In genomic region chr3:34659861-34660260, GRCm38 (mm10) we compare ENCODE assay signal across 11 mouse cellular contexts. TPM values are rescaled to one million over a fixed set of nuclear protein-coding genes. Genes with fewer than 3 reads are reported as not detected.
A peak's percentile ranks its signal among the peaks of the same experiment; 100 is the strongest.
DNase-seq lines count a peak whose midpoint lies in the region; ATAC-seq lines count a peak whose summit lies in the region.
"Had no signal": no experiment of that assay in that cellular context is flagged by ENCODE, and none has a peak within 500 bp of the region (broad histone marks: within the 10 kb centered on the region; RNA-seq: fewer than 3 reads in every experiment).

No protein-coding gene starts in this region.

- H3K4me3 ChIP-seq in forebrain, embryonic 11.5 days (ENCODE audit: low read depth, low read length), result peak overlapping the region; percentile 38; the same call in 1 of the 2 replicates
- H3K4me3 ChIP-seq in hindbrain, embryonic 16.5 days (ENCODE audit: low read length), result no peak overlapping the region
- peak overlapping the region; percentile 6; the same call in 1 of the 2 replicates for H3K4me3 ChIP-seq in neural tube, embryonic 13.5 days
- H3K4me3 ChIP-seq: limb, embryonic 12.5 days had no signal

- H3K9ac ChIP-seq in forebrain, embryonic 11.5 days (ENCODE audit: low read length), result peak overlapping the region; percentile 88
- H3K9ac ChIP-seq in hindbrain, embryonic 16.5 days (ENCODE audit: low read depth, low read length), result no peak overlapping the region; the same call in 1 of the 2 replicates
- H3K9ac ChIP-seq in neural tube, embryonic 13.5 days, result peak overlapping the region; percentile 71; the same call in 1 of the 2 replicates
- H3K9ac ChIP-seq: limb, embryonic 12.5 days; lung, embryonic 14.5 days had no signal

- no peaks in the 10 kb centered on the region for H3K9me3 ChIP-seq in forebrain, embryonic 11.5 days (ENCODE audit: control insufficient read depth, low read length)
- no peaks in the 10 kb centered on the region for H3K9me3 ChIP-seq in hindbrain, embryonic 16.5 days (ENCODE audit: control insufficient read depth, low read length)
- H3K9me3 ChIP-seq in neural tube, embryonic 13.5 days, result no peaks in the 10 kb centered on the region
- H3K9me3 ChIP-seq: limb, embryonic 12.5 days had no signal

- H3K27ac ChIP-seq in forebrain, embryonic 11.5 days (ENCODE audit: low read depth, low read length), result peak overlapping the region; percentile 98
- peak overlapping the region; percentile 77 for H3K27ac ChIP-seq in hindbrain, embryonic 16.5 days (ENCODE audit: low read depth, low read length)
- H3K27ac ChIP-seq in neural tube, embryonic 13.5 days (replicated peaks), result peak overlapping the region; percentile 94
- H3K27ac ChIP-seq: limb, embryonic 12.5 days had no signal

- peaks cover 4% of the 10 kb centered on the region; the same call in 1 of the 2 replicates for H3K27me3 ChIP-seq in forebrain, embryonic 11.5 days (ENCODE audit: control insufficient read depth, insufficient read depth, low read length)
- peaks cover 24% of the 10 kb centered on the region for H3K27me3 ChIP-seq in hindbrain, embryonic 16.5 days (replicated peaks; ENCODE audit: control insufficient read depth, insufficient read depth, low read length)
- H3K27me3 ChIP-seq in neural tube, embryonic 13.5 days, result peaks cover 72% of the 10 kb centered on the region

- whole genome bisulfite sequencing in forebrain, embryonic 11.5 days, result 0% methylated on average over 6 of the region's 6 CpGs
- WGBS in hindbrain, embryonic 16.5 days, result 8% methylated on average over 6 of the region's 6 CpGs
- WGBS in neural tube, embryonic 13.5 days, result 6% methylated on average over 6 of the region's 6 CpGs

- ATAC-seq in forebrain, embryonic 11.5 days (replicated peaks; ENCODE audit: low FRiP score), result peak; percentile 47
- peak; percentile 28; the same call in 1 of the 2 replicates for ATAC-seq in hindbrain, embryonic 16.5 days
- ATAC-seq in neural tube, embryonic 13.5 days (ENCODE audit: low read depth), result 0 out of 2 replicates have a peak, but pooled peaks have one; percentile 19

- H3K36me3 ChIP-seq in forebrain, embryonic 11.5 days (ENCODE audit: control insufficient read depth, insufficient read depth, low read length), result no peaks in the 10 kb centered on the region
- no peaks in the 10 kb centered on the region for H3K36me3 ChIP-seq in hindbrain, embryonic 16.5 days (ENCODE audit: control insufficient read depth, insufficient read depth, low read length)
- no peaks in the 10 kb centered on the region for H3K36me3 ChIP-seq in neural tube, embryonic 13.5 days
- H3K36me3 ChIP-seq: limb, embryonic 12.5 days had no signal

- H3K4me1 ChIP-seq in forebrain, embryonic 11.5 days (replicated peaks; ENCODE audit: control insufficient read depth, insufficient read depth, low read length), result peaks cover 50% of the 10 kb centered on the region
- H3K4me1 ChIP-seq in hindbrain, embryonic 16.5 days (ENCODE audit: control insufficient read depth, insufficient read depth, low read depth, low read length), result peaks cover 4% of the 10 kb centered on the region
- H3K4me1 ChIP-seq in neural tube, embryonic 13.5 days (replicated peaks), result peaks cover 77% of the 10 kb centered on the region

- H3K4me2 ChIP-seq in forebrain, embryonic 11.5 days (ENCODE audit: low read depth, low read length, severe bottlenecking), result peak overlapping the region; percentile 81
- peak overlapping the region; percentile 29 for H3K4me2 ChIP-seq in hindbrain, embryonic 16.5 days (ENCODE audit: low read length)
- peak overlapping the region; percentile 67 for H3K4me2 ChIP-seq in neural tube, embryonic 13.5 days
- H3K4me2 ChIP-seq: heart, embryonic 11.5 days; limb, embryonic 12.5 days; lung, embryonic 14.5 days had no signal

- DNase-seq in embryo, embryonic 10 days (ENCODE audit: low spot score), result peak; percentile 70
- DNase-seq in forebrain, embryonic 11.5 days (ENCODE audit: low spot score), result peak; percentile 81
- DNase-seq in T-cell, adult 2 months (ENCODE audit: low spot score), result no peak
- DNase-seq in kidney, adult 8-10 months, result no peak
- no peak for DNase-seq in gastrocnemius, postnatal 25 days
- DNase-seq: lung, embryonic 14.5 days had no signal

RNA-seq across cellular contexts. Expression of gene Sox2, which starts 9.7 kb away (rescaled TPM):
- polyA plus RNA-seq in forebrain, embryonic 11.5 days (2014; fragmentation: Nextera tagmentation; extraction: Ambion mirVana), result 57.7 and 67.3 TPM in 2 replicates
- polyA plus RNA-seq in hindbrain, embryonic 16.5 days (2015; fragmentation: Nextera tagmentation; extraction: Ambion mirVana), result 8.2 and 8.6 TPM in 2 replicates
- polyA plus RNA-seq in neural tube, embryonic 13.5 days (2015; fragmentation: Nextera tagmentation; extraction: Ambion mirVana), result 20.9 TPM in 2 replicates
- not detected for total RNA-seq in gastrocnemius, postnatal 25 days (2021)
- total RNA-seq: monocyte, adult 5-6 weeks had no signal

Comparison
In these comparisons a context has a peak if more than half of its experiments do, and no peak if none do; other contexts are left out.
1. DNase-seq: peak in embryo, embryonic 10 days (single experiment) and forebrain, embryonic 11.5 days (single experiment); none in T-cell, adult 2 months (single experiment), kidney, adult 8-10 months (0 of 2) and gastrocnemius, postnatal 25 days (single experiment).
2. H3K4me2 ChIP-seq: peak in every context shown above with its lines; median percentile 81 in forebrain, embryonic 11.5 days; 67 in neural tube, embryonic 13.5 days; 29 in hindbrain, embryonic 16.5 days.
3. Peak in every context shown above with its lines, with median percentiles within 50 percentile points of each other: ATAC-seq and H3K27ac ChIP-seq.